Mouse (Mus musculus): ENCODE data around the gene Babam1. TPM values are rescaled to one million over a fixed set of nuclear protein-coding genes. Genes with fewer than 3 reads are reported as not detected.

The Babam1 gene
- 108 TPM for polyA plus RNA-seq (2012; fragmentation: generic; extraction: Trizol)

- H3K36me3 ChIP-seq (ENCODE audit: control insufficient read depth, insufficient read depth) = no peaks in the 10 kb centered on the region
- H3K27me3 ChIP-seq (ENCODE audit: control insufficient read depth, insufficient read depth, insufficient read length) = no peaks in the 10 kb centered on the region
- H3K4me3 ChIP-seq = peak within 1 kb of the TSS; percentile 81
- peaks cover 16% of the 10 kb centered on the region for H3K79me2 ChIP-seq (ENCODE audit: control insufficient read depth, insufficient read depth)
- peak within 1 kb of the TSS; percentile 73 for H3ac ChIP-seq (ENCODE audit: control insufficient read depth, insufficient read length)
- H3K4me2 ChIP-seq (ENCODE audit: low read depth) = peak within 1 kb of the TSS; percentile 98
- TF ChIP-seq POLR2A (IDR thresholded peaks at IDR 0.05; ENCODE audit: insufficient read length, low read depth) (peak; percentile 73), MYOG (IDR thresholded peaks at IDR 0.05; ENCODE audit: control insufficient read depth in 1 of 3, insufficient read depth in 1 of 3, insufficient read length in 2 of 3, low read depth in 2 of 3) (no peak), USF1 (IDR thresholded peaks at IDR 0.05; ENCODE audit: low read depth) (no peak), SRF (IDR thresholded peaks at IDR 0.05; ENCODE audit: control insufficient read depth, insufficient read length, low read depth) (no peak), CEBPB (IDR thresholded peaks at IDR 0.05; ENCODE audit: insufficient read depth, poor library complexity, severe bottlenecking) (no peak), POLR2AphosphoS2 (IDR thresholded peaks at IDR 0.05; ENCODE audit: insufficient read length, low read depth) (peak; percentile 57), REST (IDR thresholded peaks at IDR 0.05; ENCODE audit: insufficient read depth, insufficient read length) (no peak), E2F4 (IDR thresholded peaks at IDR 0.05; ENCODE audit: insufficient read depth) (no peak)
Observed at GRCm38 (mm10) chr8:71396639-71397305, at the start of gene Babam1. Babam1 (plus strand) TSS chr8:71396861.

DNA sequence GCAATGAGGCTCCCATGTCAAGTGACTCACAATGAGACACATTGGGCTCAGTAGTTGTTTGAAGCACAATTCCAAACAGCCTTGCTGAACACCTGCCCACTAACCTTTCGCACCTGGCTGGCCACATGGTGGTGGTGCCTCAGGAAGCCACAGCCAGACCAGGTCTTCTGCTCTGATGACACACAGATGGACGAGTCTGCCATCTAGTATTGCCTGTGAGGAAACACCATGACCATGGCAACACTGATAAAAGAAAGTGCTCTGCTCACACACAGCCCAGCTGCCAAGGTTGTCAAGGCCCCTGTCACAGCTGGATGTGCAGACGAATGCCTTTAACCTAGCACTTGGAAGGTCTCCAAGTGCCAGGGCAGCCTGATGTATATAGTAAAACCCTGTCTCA lies 45.5 kb upstream of the Babam1 start:
- no peaks in the 10 kb centered on the region for H3K27me3 ChIP-seq (ENCODE audit: control insufficient read depth, insufficient read depth, insufficient read length)
- TF ChIP-seq POLR2A (IDR thresholded peaks at IDR 0.05; ENCODE audit: insufficient read length, low read depth) (no peak), MYOD1 (IDR thresholded peaks at IDR 0.05; ENCODE audit: control insufficient read depth in 1 of 3, insufficient read length in 2 of 3, low read depth in 2 of 3) (peak in 1 of 3 experiments; percentile 71), TCF12 (IDR thresholded peaks at IDR 0.05; ENCODE audit: insufficient read depth, poor library complexity, severe bottlenecking) (peak; percentile 37)
- H3K4me3 ChIP-seq = no peak overlapping the region
- H3ac ChIP-seq (ENCODE audit: control insufficient read depth, insufficient read length) = no peak overlapping the region
- no peaks in the 10 kb centered on the region for H3K79me2 ChIP-seq (ENCODE audit: control insufficient read depth, insufficient read depth)
- H3K4me2 ChIP-seq (ENCODE audit: low read depth) = peak overlapping the region; percentile 44
- H3K36me3 ChIP-seq (ENCODE audit: control insufficient read depth, insufficient read depth) = peaks cover 37% of the 10 kb centered on the region

GRCm38 (mm10) chr8:71351520-71351919 lies 45.1 kb upstream of the Babam1 start:
- Histone ChIP-seq H3K4me3 (no peak overlapping the region), H3K36me3 (ENCODE audit: control insufficient read depth, insufficient read depth) (peaks cover 33% of the 10 kb centered on the region), H3ac (ENCODE audit: control insufficient read depth, insufficient read length) (no peak overlapping the region), H3K4me2 (ENCODE audit: low read depth) (peak overlapping the region; percentile 44), H3K79me2 (ENCODE audit: control insufficient read depth, insufficient read depth) (no peaks in the 10 kb centered on the region), H3K27me3 (ENCODE audit: control insufficient read depth, insufficient read depth, insufficient read length) (no peaks in the 10 kb centered on the region)
- TF ChIP-seq POLR2A (IDR thresholded peaks at IDR 0.05; ENCODE audit: insufficient read length, low read depth) (no peak), USF1 (IDR thresholded peaks at IDR 0.05; ENCODE audit: low read depth) (no peak), TCF12 (IDR thresholded peaks at IDR 0.05; ENCODE audit: insufficient read depth, poor library complexity, severe bottlenecking) (no peak), TCF3 (IDR thresholded peaks at IDR 0.05; ENCODE audit: insufficient read length, low read depth) (no peak), MAX (IDR thresholded peaks at IDR 0.05; ENCODE audit: low read depth) (no peak)

- TF ChIP-seq SRF (IDR thresholded peaks at IDR 0.05; ENCODE audit: control insufficient read depth, insufficient read length, low read depth) (no peak), MYOG (IDR thresholded peaks at IDR 0.05; ENCODE audit: control insufficient read depth in 1 of 3, insufficient read depth in 1 of 3, insufficient read length in 2 of 3, low read depth in 2 of 3) (no peak), POLR2AphosphoS2 (IDR thresholded peaks at IDR 0.05; ENCODE audit: insufficient read length, low read depth) (no peak), TCF12 (IDR thresholded peaks at IDR 0.05; ENCODE audit: insufficient read depth, poor library complexity, severe bottlenecking) (no peak), MYOD1 (IDR thresholded peaks at IDR 0.05; ENCODE audit: control insufficient read depth in 1 of 3, insufficient read length in 2 of 3, low read depth in 2 of 3) (no peak), CEBPB (IDR thresholded peaks at IDR 0.05; ENCODE audit: insufficient read depth, poor library complexity, severe bottlenecking) (no peak), USF1 (IDR thresholded peaks at IDR 0.05; ENCODE audit: low read depth) (no peak), TCF3 (IDR thresholded peaks at IDR 0.05; ENCODE audit: insufficient read length, low read depth) (no peak), POLR2A (IDR thresholded peaks at IDR 0.05; ENCODE audit: insufficient read length, low read depth) (no peak), E2F4 (IDR thresholded peaks at IDR 0.05; ENCODE audit: insufficient read depth) (no peak), REST (IDR thresholded peaks at IDR 0.05; ENCODE audit: insufficient read depth, insufficient read length) (no peak), MAX (IDR thresholded peaks at IDR 0.05; ENCODE audit: low read depth) (no peak)
- H3K36me3 ChIP-seq (ENCODE audit: control insufficient read depth, insufficient read depth) = peaks cover 16% of the 10 kb centered on the region
- no peak overlapping the region for H3K4me3 ChIP-seq
- no peaks in the 10 kb centered on the region for H3K27me3 ChIP-seq (ENCODE audit: control insufficient read depth, insufficient read depth, insufficient read length)
- no peaks in the 10 kb centered on the region for H3K79me2 ChIP-seq (ENCODE audit: control insufficient read depth, insufficient read depth)
- H3ac ChIP-seq (ENCODE audit: control insufficient read depth, insufficient read length) = no peak overlapping the region
- no peak overlapping the region for H3K4me2 ChIP-seq (ENCODE audit: low read depth)
Observed at GRCm38 (mm10) chr8:71358026-71358425, 38.6 kb upstream of the Babam1 start.

DNA sequence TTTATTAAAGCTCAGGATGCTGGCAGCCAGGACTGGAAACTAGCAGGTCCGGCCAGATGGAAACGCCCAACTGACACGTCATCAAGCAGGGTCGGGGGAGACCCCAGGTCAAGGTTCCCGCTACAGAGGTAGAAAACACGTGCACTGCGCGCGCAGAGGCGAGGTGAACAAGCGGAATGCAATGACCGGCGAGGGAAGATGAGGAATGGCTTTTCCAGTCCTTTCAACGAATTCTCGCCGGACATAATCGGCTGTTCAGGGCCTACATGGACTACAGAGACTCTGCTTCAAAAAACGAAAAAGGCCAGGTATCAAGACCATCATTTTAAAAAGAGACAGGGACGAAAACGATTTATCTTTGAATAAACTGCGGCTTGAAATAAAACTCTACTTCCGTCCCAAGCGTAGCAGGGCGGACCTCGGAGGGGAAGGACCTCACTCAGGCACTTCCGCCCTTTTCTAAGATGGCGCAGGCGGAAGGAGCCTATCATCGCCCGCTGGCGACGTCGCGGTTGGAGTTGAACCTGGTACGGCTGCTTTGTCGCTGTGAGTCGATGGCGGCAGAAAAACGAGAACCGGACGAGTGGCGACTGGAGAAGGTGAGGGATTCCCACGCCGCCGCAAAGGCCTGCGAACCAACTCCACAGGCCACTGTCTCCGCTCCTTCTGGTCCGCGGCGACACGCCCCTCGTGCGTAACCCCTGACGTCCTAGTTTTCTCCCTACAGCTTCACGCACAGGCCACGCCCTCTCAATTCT lies 29.7 kb upstream of the Babam1 start, which contains the start of gene Use1:
Gene Use1, plus strand, starts transcription at position 78 of the 758 bp plus-strand sequence.
- H3K4me2 ChIP-seq (ENCODE audit: low read depth) = peak within 1 kb of the TSS; percentile 95
- peak within 1 kb of the TSS; percentile 32 for H3ac ChIP-seq (ENCODE audit: control insufficient read depth, insufficient read length)
- no peaks in the 10 kb centered on the region for H3K36me3 ChIP-seq (ENCODE audit: control insufficient read depth, insufficient read depth)
- no peaks in the 10 kb centered on the region for H3K27me3 ChIP-seq (ENCODE audit: control insufficient read depth, insufficient read depth, insufficient read length)
- peak within 1 kb of the TSS; percentile 82 for H3K4me3 ChIP-seq
- no peak for TF ChIP-seq TCF12 (IDR thresholded peaks at IDR 0.05; ENCODE audit: insufficient read depth, poor library complexity, severe bottlenecking)
- TF ChIP-seq REST (IDR thresholded peaks at IDR 0.05; ENCODE audit: insufficient read depth, insufficient read length) = no peak
- no peak for TF ChIP-seq MYOD1 (IDR thresholded peaks at IDR 0.05; ENCODE audit: control insufficient read depth in 1 of 3, insufficient read length in 2 of 3, low read depth in 2 of 3)
- peak; percentile 71 for TF ChIP-seq MAX (IDR thresholded peaks at IDR 0.05; ENCODE audit: low read depth)
- TF ChIP-seq POLR2A (IDR thresholded peaks at IDR 0.05; ENCODE audit: insufficient read length, low read depth) = peak; percentile 65
- peak; percentile 91 for TF ChIP-seq POLR2AphosphoS2 (IDR thresholded peaks at IDR 0.05; ENCODE audit: insufficient read length, low read depth)
- no peak for TF ChIP-seq USF1 (IDR thresholded peaks at IDR 0.05; ENCODE audit: low read depth)
- no peak for TF ChIP-seq SRF (IDR thresholded peaks at IDR 0.05; ENCODE audit: control insufficient read depth, insufficient read length, low read depth)
- TF ChIP-seq CEBPB (IDR thresholded peaks at IDR 0.05; ENCODE audit: insufficient read depth, poor library complexity, severe bottlenecking) = no peak
- no peak for TF ChIP-seq E2F4 (IDR thresholded peaks at IDR 0.05; ENCODE audit: insufficient read depth)
- no peak for TF ChIP-seq TCF3 (IDR thresholded peaks at IDR 0.05; ENCODE audit: insufficient read length, low read depth)
- TF ChIP-seq MYOG (IDR thresholded peaks at IDR 0.05; ENCODE audit: control insufficient read depth in 1 of 3, insufficient read depth in 1 of 3, insufficient read length in 2 of 3, low read depth in 2 of 3) = no peak
- H3K79me2 ChIP-seq (ENCODE audit: control insufficient read depth, insufficient read depth) = no peaks in the 10 kb centered on the region

Measured in myocyte (in vitro differentiated cells).